Mouse (Mus musculus): Measurements from ENCODE around the gene Nin. TPM values are rescaled to one million over a fixed set of nuclear protein-coding genes. Genes with fewer than 3 reads are reported as not detected.

Gene Nin
- total and polyA plus RNA-seq, 3 experiments, result 29.0 to 51.7 (median 37.2) TPM

DNA sequence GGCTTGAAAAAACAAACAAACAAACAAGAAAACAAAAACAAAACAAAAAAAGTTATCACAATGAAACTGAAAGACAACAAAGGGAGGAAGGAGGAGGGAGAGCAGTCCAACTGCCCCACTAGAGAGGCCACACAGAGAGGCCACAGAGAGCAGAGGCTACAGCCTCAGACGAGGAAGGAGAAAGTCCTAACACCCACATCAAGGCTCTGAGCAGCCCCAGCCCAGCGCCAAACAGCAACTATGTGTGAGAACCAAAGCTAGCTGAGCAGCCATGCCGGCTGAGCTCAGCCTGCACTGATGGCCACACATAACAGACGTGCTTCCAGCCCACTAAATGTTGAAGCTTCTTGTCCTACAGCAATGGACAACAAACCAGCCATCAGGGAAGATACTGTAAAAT lies 26.4 kb upstream of the Nin start:
- H3K4me3 ChIP-seq (replicated peaks in 1 of 3; ENCODE audit: low read depth in 2 of 3, low read length in 2 of 3, poor library complexity in 1 of 3), result no peak overlapping the region
- DNase-seq (ENCODE audit: extremely low read depth), result no peak
- dilution Hi-C loops (cut with MboI; ENCODE audit: extremely low pct_ligation_motif_present, extremely low pct_unique_long_range_greater_than_20kb, low sequenced_read_pairs) (no loop called here), in situ Hi-C loops (cut with MboI; ENCODE audit: low pct_ligation_motif_present, low pct_unique_long_range_greater_than_20kb, low sequenced_read_pairs) (loop anchor here (10.0 kb wide), 1 partner anchor 65 kb away; no protein-coding TSS in a partner anchor)
- peaks cover 0 to 2% of the 10 kb centered on the region in 2 experiments for H3K36me3 ChIP-seq (replicated peaks in 1 of 2; ENCODE audit: control insufficient read depth in 1 of 2, insufficient read depth in 1 of 2, low read length in 1 of 2)
- TF ChIP-seq USF2 (conservative IDR thresholded peaks at IDR 0.05; ENCODE audit: low read depth, low read length) (no peak), POLR2AphosphoS2 (IDR thresholded peaks at IDR 0.05; ENCODE audit: low read depth, low read length) (no peak), ZNF384 (IDR thresholded peaks at IDR 0.05; ENCODE audit: low read depth, low read length) (no peak), NELFE (IDR thresholded peaks at IDR 0.05; ENCODE audit: low read depth, low read length) (no peak), SIN3A (IDR thresholded peaks at IDR 0.05; ENCODE audit: low read length) (no peak), TBP (conservative IDR thresholded peaks at IDR 0.05; ENCODE audit: low read depth, low read length) (no peak), MAX (IDR thresholded peaks at IDR 0.05; ENCODE audit: low read length) (no peak), EP300 (IDR thresholded peaks at IDR 0.05; ENCODE audit: low read length) (no peak), JUND (conservative IDR thresholded peaks at IDR 0.05; ENCODE audit: low read depth, low read length) (no peak), MAFK (IDR thresholded peaks at IDR 0.05; ENCODE audit: insufficient replicate concordance, low read length) (no peak), SMC3 (IDR thresholded peaks at IDR 0.05; ENCODE audit: low read depth, low read length) (no peak)
- no peak overlapping the region for H3K9ac ChIP-seq (ENCODE audit: insufficient read depth, low read depth)
- H3K4me1 ChIP-seq (ENCODE audit: control insufficient read depth in 1 of 2, insufficient read depth in 2 of 2), result peaks cover 9 to 54% of the 10 kb centered on the region in 2 experiments
- H3K79me2 ChIP-seq (replicated peaks; ENCODE audit: control insufficient read depth, extremely low read depth, insufficient read depth, poor library complexity, severe bottlenecking), result no peaks in the 10 kb centered on the region
- no peaks in the 10 kb centered on the region for H3K27me3 ChIP-seq (replicated peaks)
- no peak overlapping the region for H3K27ac ChIP-seq (ENCODE audit: insufficient read depth, low read depth)
- no peaks in the 10 kb centered on the region for H3K9me3 ChIP-seq (replicated peaks; ENCODE audit: low read length)
- no peak overlapping the region for H3K4me2 ChIP-seq (ENCODE audit: insufficient read depth, low read depth, poor library complexity, severe bottlenecking)

DNA sequence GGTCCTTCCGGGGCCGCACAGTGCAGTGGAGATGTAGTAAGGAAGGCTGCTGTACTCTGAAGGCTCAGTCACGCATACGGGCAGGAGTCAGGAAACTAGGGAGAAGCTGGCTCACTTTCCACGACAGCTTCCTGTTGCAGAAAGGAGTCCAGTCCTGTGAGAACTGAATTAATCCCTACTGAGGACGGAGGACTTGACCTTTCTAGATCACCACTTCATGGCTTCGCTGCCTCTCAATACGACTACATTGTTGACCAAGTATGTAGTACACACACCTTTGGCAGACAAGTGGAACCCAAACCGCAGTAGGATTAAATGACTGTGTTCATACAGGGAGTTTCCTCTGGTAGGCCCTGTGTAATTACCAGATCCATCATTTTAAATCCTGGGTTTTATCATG lies 24.1 kb upstream of the Nin start:
- Histone ChIP-seq H3K27ac (ENCODE audit: insufficient read depth, low read depth) (no peak overlapping the region), H3K79me2 (replicated peaks; ENCODE audit: control insufficient read depth, extremely low read depth, insufficient read depth, poor library complexity, severe bottlenecking) (no peaks in the 10 kb centered on the region), H3K27me3 (replicated peaks) (no peaks in the 10 kb centered on the region), H3K36me3 (replicated peaks in 1 of 2; ENCODE audit: control insufficient read depth in 1 of 2, insufficient read depth in 1 of 2, low read length in 1 of 2) (peaks cover 0 to 2% of the 10 kb centered on the region in 2 experiments), H3K4me1 (ENCODE audit: control insufficient read depth in 1 of 2, insufficient read depth in 2 of 2) (peaks cover 7 to 39% of the 10 kb centered on the region in 2 experiments; a peak in 3 of 4 replicates), H3K9me3 (replicated peaks; ENCODE audit: low read length) (no peaks in the 10 kb centered on the region), H3K9ac (ENCODE audit: insufficient read depth, low read depth) (no peak overlapping the region), H3K4me3 (replicated peaks in 1 of 3; ENCODE audit: low read depth in 2 of 3, low read length in 2 of 3, poor library complexity in 1 of 3) (no peak overlapping the region), H3K4me2 (ENCODE audit: insufficient read depth, low read depth, poor library complexity, severe bottlenecking) (no peak overlapping the region)
- TF ChIP-seq MYC (IDR thresholded peaks at IDR 0.05; ENCODE audit: low read depth, low read length) (no peak), MAZ (IDR thresholded peaks at IDR 0.05; ENCODE audit: low read depth, low read length) (no peak), CTCF (conservative IDR thresholded peaks at IDR 0.05 in 1 of 2, IDR thresholded peaks at IDR 0.05 in 1 of 2; ENCODE audit: low read depth in 2 of 2, low read length in 2 of 2) (no peak), E2F4 (IDR thresholded peaks at IDR 0.05; ENCODE audit: insufficient replicate concordance, low read depth, low read length) (no peak)
- dilution Hi-C loops (cut with MboI; ENCODE audit: extremely low pct_ligation_motif_present, extremely low pct_unique_long_range_greater_than_20kb, low sequenced_read_pairs) (no loop called here), in situ Hi-C loops (cut with MboI; ENCODE audit: low pct_ligation_motif_present, low pct_unique_long_range_greater_than_20kb, low sequenced_read_pairs) (no loop called here)
- no peak for DNase-seq (ENCODE audit: extremely low read depth)

DNA sequence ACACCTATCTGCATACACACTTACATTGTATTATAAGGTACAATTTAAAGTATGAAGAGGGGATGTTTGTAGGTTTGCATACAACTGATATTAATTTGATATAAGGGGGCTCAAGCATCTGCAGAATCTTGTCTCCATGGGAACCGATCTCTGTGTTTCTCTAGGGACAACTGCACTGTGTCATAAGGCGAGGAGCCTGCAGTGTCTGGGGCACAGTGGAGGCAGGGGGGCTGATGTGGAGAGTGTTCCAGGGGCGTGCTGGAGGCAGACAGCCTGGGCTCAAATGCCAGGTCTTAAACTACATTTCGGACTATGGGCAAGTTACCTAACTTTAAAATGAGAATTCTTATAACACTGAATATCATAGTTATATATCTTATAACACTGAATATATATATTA lies 23.6 kb upstream of the Nin start:
- no peak overlapping the region for H3K4me2 ChIP-seq (ENCODE audit: insufficient read depth, low read depth, poor library complexity, severe bottlenecking)
- TF ChIP-seq JUND (conservative IDR thresholded peaks at IDR 0.05; ENCODE audit: low read depth, low read length) (no peak), TBP (conservative IDR thresholded peaks at IDR 0.05; ENCODE audit: low read depth, low read length) (no peak), NRF1 (IDR thresholded peaks at IDR 0.05; ENCODE audit: low read depth, low read length) (no peak), ETS1 (conservative IDR thresholded peaks at IDR 0.05; ENCODE audit: low read depth, low read length) (no peak), EP300 (IDR thresholded peaks at IDR 0.05; ENCODE audit: low read length) (no peak), MAX (IDR thresholded peaks at IDR 0.05; ENCODE audit: low read length) (no peak)
- H3K9ac ChIP-seq (ENCODE audit: insufficient read depth, low read depth), result no peak overlapping the region
- no peaks in the 10 kb centered on the region for H3K27me3 ChIP-seq (replicated peaks)
- dilution Hi-C loops (cut with MboI; ENCODE audit: extremely low pct_ligation_motif_present, extremely low pct_unique_long_range_greater_than_20kb, low sequenced_read_pairs), result no loop called here
- no peak for DNase-seq (ENCODE audit: extremely low read depth)
- H3K9me3 ChIP-seq (replicated peaks; ENCODE audit: low read length), result no peaks in the 10 kb centered on the region
- H3K79me2 ChIP-seq (replicated peaks; ENCODE audit: control insufficient read depth, extremely low read depth, insufficient read depth, poor library complexity, severe bottlenecking), result no peaks in the 10 kb centered on the region
- H3K36me3 ChIP-seq (replicated peaks in 1 of 2; ENCODE audit: control insufficient read depth in 1 of 2, insufficient read depth in 1 of 2, low read length in 1 of 2), result peaks cover 0 to 2% of the 10 kb centered on the region in 2 experiments
- in situ Hi-C loops (cut with MboI; ENCODE audit: low pct_ligation_motif_present, low pct_unique_long_range_greater_than_20kb, low sequenced_read_pairs), result no loop called here
- H3K4me1 ChIP-seq (ENCODE audit: control insufficient read depth in 1 of 2, insufficient read depth in 2 of 2), result peaks cover 7 to 39% of the 10 kb centered on the region in 2 experiments; a peak in 3 of 4 replicates
- H3K4me3 ChIP-seq (replicated peaks in 1 of 3; ENCODE audit: low read depth in 2 of 3, low read length in 2 of 3, poor library complexity in 1 of 3), result no peak overlapping the region
- no peak overlapping the region for H3K27ac ChIP-seq (ENCODE audit: insufficient read depth, low read depth)

All from CH12.LX (cell line).